Mouse (Mus musculus) hindbrain, embryonic 16.5 days (tissue): ENCODE data around the gene Pkd1. TPM values are rescaled to one million over a fixed set of nuclear protein-coding genes. Genes with fewer than 3 reads are reported as not detected.

ENCODE experiments used
- ATAC-seq: fragments of 200-750 bp; cut with Nextera tagmentation; 2 replicates; pipeline ENCODE4 v1.8.0; 2017; ENCODE audit warnings: moderate TSS enrichment, moderate library complexity
- H3K27ac ChIP-seq: fragments of 300-500 bp; sonication (generic); 2 replicates; pipeline ENCODE4 v1.5.1; 2014; ENCODE audit warnings: low read depth, mild to moderate bottlenecking, control low read depth, low read length, moderate library complexity
- H3K27me3 ChIP-seq: fragments of 300-500 bp; sonication (generic); replicated peaks from 2 replicates; pipeline ENCODE4 v1.6.1; 2014; ENCODE audit warnings: low read length; ENCODE audit not compliant: control insufficient read depth, insufficient read depth
- H3K36me3 ChIP-seq: fragments of 300-500 bp; sonication (generic); 2 replicates; pipeline ENCODE4 v1.6.1; 2014; ENCODE audit warnings: mild to moderate bottlenecking, low read length, moderate library complexity, mixed read lengths; ENCODE audit not compliant: control insufficient read depth, insufficient read depth
- H3K4me1 ChIP-seq: fragments of 300-500 bp; sonication (generic); 2 replicates; pipeline ENCODE4 v1.6.1; 2014; ENCODE audit warnings: low read depth, low read length; ENCODE audit not compliant: control insufficient read depth, insufficient read depth
- H3K4me2 ChIP-seq: fragments of 300-500 bp; sonication (generic); 2 replicates; pipeline ENCODE4 v1.6.1; 2014; ENCODE audit warnings: mild to moderate bottlenecking, low read length, control low read depth, moderate library complexity
- H3K4me3 ChIP-seq: fragments of 300-500 bp; sonication (generic); 2 replicates; pipeline ENCODE4 v1.5.1; 2014; ENCODE audit warnings: mild to moderate bottlenecking, low read length, control low read depth, moderate library complexity
- H3K9ac ChIP-seq: fragments of 300-500 bp; sonication (generic); 2 replicates; pipeline ENCODE4 v1.6.1; 2014; ENCODE audit warnings: low read depth, mild to moderate bottlenecking, control low read depth, low read length, moderate library complexity
- H3K9me3 ChIP-seq: fragments of 300-500 bp; sonication (generic); 2 replicates; pipeline ENCODE4 v1.6.1; 2014; ENCODE audit warnings: mild to moderate bottlenecking, low read length, moderate library complexity; ENCODE audit not compliant: control insufficient read depth
- WGBS: fragments of 180-500 bp; shearing (Covaris S2); extraction: QIAGEN DNeasy Blood & Tissue Kit; methylation state at CpG from one replicate; pipeline ENCODE4 v1.1.7; 2014; 5-methylcytosine and 5-hydroxymethylcytosine counted together
- polyA plus RNA-seq: library from polyadenylated mRNA; unstranded; fragments of >200 nt; fragmentation: Nextera tagmentation; extraction: Ambion mirVana; gene quantifications from 2 replicates; pipeline ENCODE4 v1.2.1, GENCODE M21; 2015

Pkd1 gene
- polyA plus RNA-seq, 1 experiment from 2014 or later: 26.8 TPM

DNA sequence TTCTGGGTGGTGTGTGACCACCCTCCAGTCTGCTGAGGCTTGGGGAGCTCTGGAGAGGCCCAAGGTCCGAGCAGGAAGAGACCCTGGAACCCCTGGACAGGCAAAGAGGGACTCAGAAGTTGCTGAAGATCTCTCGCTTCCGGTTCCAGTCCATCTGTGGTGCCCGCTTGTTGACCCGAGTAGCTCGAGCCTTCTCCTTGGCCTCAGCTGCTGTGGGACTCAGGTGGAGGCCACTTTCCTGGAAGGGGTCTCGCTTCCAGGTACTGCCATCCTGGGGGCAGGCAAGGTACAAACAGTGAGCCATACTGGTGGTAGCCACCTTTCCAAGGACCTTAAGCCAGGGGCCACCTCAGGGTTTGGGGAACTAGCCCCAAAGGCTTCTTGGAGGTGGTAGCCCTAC lies 90.5 kb downstream of the Pkd1 start:
- Histone ChIP-seq H3K4me1 (no peaks in the 10 kb centered on the region), H3K27ac (no peak overlapping the region), H3K36me3 (peaks cover 3% of the 10 kb centered on the region; the same call in 1 of the 2 replicates), H3K4me2 (no peak overlapping the region), H3K4me3 (no peak overlapping the region), H3K27me3 (no peaks in the 10 kb centered on the region), H3K9ac (no peak overlapping the region), H3K9me3 (no peaks in the 10 kb centered on the region)
- ATAC-seq: no peak
- 84% methylated on average over 7 of the region's 7 CpGs for WGBS

DNA sequence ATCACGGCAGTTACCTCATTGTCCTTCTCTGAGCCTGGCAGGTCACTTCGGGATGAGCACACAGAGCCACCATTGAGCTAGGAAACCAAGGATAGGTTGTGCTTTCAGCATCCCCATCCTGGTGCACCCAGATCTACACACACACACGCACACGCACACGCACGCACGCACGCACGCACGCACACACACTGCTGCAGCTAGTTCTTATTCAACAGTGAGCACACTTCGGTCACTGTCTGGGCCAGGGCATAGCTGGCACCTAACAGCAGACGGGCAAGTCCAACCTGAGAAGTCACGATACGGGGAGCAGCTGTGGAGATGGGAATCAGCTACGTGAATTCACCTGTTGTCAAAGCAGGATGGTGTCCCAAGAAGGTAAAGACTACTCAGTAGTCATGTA lies 90.9 kb downstream of the Pkd1 start:
- H3K4me3 ChIP-seq: no peak overlapping the region
- no peak overlapping the region for H3K27ac ChIP-seq
- no peaks in the 10 kb centered on the region for H3K9me3 ChIP-seq
- 96% methylated on average over 15 of the region's 15 CpGs for WGBS
- no peak for ATAC-seq
- no peak overlapping the region for H3K9ac ChIP-seq
- no peaks in the 10 kb centered on the region for H3K4me1 ChIP-seq
- H3K4me2 ChIP-seq: no peak overlapping the region
- no peaks in the 10 kb centered on the region for H3K27me3 ChIP-seq
- peaks cover 3% of the 10 kb centered on the region; the same call in 1 of the 2 replicates for H3K36me3 ChIP-seq

DNA sequence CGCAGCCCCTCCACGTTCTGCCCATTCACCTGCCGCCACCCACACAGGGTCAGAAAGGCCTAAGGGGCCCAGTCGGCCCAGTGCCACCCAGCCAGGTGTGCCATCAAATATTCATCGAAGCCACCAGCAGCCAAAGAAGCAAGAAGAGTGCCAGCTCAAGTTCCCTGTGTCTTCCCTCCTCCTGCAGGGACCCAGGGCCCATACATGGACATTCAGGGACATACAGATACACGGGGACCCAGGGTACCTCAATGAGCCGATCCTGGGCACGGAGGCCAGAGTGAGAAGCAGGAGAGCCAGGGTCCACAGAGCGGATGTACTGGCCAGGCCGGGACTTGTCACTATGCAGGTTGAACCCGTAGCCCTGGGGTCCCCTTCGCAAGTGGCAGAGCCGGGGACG lies 92.3 kb downstream of the Pkd1 start:
- H3K4me1 ChIP-seq: no peaks in the 10 kb centered on the region
- no peak overlapping the region for H3K4me3 ChIP-seq
- no peaks in the 10 kb centered on the region for H3K9me3 ChIP-seq
- H3K4me2 ChIP-seq: no peak overlapping the region
- peaks cover 3% of the 10 kb centered on the region; the same call in 1 of the 2 replicates for H3K36me3 ChIP-seq
- ATAC-seq: no peak
- WGBS: 95% methylated on average over 14 of the region's 14 CpGs
- no peaks in the 10 kb centered on the region for H3K27me3 ChIP-seq
- H3K27ac ChIP-seq: no peak overlapping the region
- no peak overlapping the region for H3K9ac ChIP-seq

DNA sequence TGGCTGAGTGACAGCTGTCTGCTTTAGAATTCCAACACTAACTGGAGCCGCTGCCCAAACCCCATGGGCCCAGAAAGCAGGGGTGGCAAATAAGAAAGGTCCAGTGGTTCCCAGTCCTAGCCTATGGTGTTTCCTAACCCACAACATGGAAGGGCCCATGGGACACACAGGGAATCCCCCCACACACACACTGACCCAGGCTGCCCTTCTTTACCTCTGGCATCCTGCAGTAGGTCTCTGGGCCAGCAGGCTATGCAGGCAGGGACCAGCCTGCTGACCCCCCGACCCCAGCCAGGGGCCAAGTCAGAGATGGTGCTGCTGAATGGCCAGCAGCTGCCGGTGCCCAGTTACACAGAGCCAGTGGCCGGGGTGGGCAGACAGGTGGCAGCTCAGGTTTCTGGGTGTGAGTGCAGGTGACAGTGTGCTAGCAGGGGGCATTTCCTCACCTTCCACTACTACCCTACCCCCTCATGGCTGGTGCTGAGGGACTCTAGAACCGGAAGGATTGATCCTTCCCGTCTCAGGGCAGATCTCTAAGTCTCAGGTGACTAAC lies 93.2 kb downstream of the Pkd1 start:
- Histone ChIP-seq H3K9me3 (no peaks in the 10 kb centered on the region), H3K27ac (no peak overlapping the region), H3K4me2 (no peak overlapping the region), H3K9ac (no peak overlapping the region), H3K36me3 (peaks cover 3% of the 10 kb centered on the region; the same call in 1 of the 2 replicates), H3K4me3 (no peak overlapping the region), H3K4me1 (no peaks in the 10 kb centered on the region), H3K27me3 (no peaks in the 10 kb centered on the region)
- WGBS: 78% methylated on average over 6 of the region's 6 CpGs
- ATAC-seq: no peak

DNA sequence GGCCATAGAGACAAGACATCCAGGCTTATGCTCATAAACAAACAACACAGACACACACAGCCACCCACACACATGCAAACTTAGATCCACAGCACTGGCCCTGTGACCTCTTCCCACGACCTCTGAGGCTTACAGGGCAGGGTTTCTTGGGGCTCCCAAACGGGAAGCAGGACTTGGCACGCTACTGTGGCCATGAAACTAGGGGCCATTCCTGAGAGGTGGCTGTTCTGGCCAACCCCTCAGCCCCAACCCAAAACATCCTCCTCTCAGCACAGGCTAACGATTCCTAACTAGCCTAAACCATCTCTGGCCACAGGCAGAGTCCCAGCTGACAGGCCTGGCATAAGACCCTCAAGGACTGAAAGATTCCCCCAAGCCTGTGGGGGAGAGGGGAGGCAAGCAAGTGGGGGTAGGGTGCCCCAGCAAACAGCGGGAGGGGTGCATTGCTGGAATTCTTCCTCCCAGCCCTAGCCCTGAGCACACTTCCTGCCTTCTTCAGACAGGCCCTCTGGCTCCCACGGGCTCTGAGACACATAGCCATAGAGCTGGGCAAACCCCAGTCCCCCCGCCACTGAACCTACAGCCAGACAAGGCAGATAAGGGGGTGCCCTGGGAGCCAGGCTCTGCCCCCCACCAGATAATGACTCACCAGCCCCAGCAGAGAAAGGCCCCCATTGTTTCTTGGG lies 94.5 kb downstream of the Pkd1 start:
- 0 out of 2 replicates have a peak overlapping the region, but pooled peaks have one; percentile 6 for H3K27ac ChIP-seq
- no peaks in the 10 kb centered on the region for H3K9me3 ChIP-seq
- no peaks in the 10 kb centered on the region for H3K27me3 ChIP-seq
- no peak overlapping the region for H3K4me3 ChIP-seq
- H3K9ac ChIP-seq: no peak overlapping the region
- H3K36me3 ChIP-seq: peaks cover 3% of the 10 kb centered on the region; the same call in 1 of the 2 replicates
- peaks cover 3% of the 10 kb centered on the region; the same call in 1 of the 2 replicates for H3K4me1 ChIP-seq
- no peak for ATAC-seq
- H3K4me2 ChIP-seq: no peak overlapping the region
- 58% methylated on average over 7 of the region's 7 CpGs for WGBS

DNA sequence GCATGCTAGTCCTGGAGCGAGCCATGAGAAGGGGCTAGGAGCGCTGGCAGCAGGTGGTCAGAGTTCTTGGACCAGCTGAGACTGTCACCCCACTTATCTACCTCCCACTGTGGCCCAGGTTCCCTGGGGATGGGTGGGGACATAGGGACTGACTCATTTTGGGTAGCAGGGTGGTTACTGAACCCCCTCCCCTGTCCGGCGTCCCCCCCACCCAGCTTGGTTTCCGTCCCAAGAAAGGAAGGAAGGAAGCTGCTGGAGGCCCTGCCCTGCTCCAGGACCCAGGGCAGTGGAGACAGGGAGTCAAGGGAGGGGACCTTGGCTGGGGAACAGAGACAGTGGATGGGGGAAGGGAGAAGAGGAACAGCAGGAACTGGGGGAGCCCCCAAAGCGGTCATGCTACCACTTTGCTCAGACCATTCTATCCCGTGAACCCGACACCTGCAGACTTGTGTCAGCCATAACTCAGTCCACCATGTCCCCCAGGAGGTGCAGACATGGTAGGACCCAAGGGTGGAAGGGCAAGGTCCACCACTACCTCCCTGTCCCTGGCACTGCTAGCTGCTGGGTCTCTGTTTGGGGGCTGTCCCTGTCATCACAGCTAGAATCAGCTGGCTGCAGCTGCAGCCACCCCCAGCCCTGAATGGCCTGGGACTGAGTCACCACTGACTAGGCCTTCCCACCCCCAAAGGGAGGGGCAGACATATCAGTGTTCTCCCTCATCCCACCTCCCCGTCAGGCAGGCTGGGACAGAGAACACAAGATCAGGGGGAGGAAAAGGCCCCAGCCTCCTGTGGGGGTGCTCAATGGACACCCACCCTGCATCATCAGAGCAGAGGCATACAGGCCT lies 95.5 kb downstream of the Pkd1 start:
- no peak overlapping the region for H3K4me2 ChIP-seq
- H3K27ac ChIP-seq: peak overlapping the region; percentile 59; the same call in 1 of the 2 replicates
- peaks cover 3% of the 10 kb centered on the region; the same call in 1 of the 2 replicates for H3K36me3 ChIP-seq
- no peaks in the 10 kb centered on the region for H3K9me3 ChIP-seq
- H3K9ac ChIP-seq: no peak overlapping the region
- peaks cover 8% of the 10 kb centered on the region for H3K4me1 ChIP-seq
- ATAC-seq: no peak
- no peak overlapping the region for H3K4me3 ChIP-seq
- WGBS: 85% methylated on average over 9 of the region's 9 CpGs
- H3K27me3 ChIP-seq: no peaks in the 10 kb centered on the region

DNA sequence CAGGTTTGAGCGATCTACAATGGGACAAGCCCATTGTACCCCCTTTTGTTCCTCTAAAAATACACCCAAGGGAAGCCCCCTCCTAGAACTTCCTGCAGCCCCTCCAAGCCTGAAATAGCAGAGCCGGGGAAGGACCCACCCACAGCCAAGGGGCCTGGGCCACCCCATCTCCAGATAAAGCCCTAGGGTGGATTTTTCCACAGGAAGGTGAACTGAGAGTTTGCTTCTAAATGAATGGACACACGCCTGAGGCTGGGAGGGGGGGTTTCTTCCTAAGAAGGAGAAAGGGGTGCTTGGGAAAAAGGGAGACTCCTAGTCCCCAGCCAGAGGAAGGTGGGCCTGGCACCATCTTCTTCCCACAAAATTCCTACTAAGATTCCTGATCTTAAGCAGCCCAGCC lies 96.3 kb downstream of the Pkd1 start:
- WGBS: 80% methylated on average over 3 of the region's 3 CpGs

More for the DNA sequence above, 96.3 kb downstream of the Pkd1 start:
- no peak overlapping the region for H3K4me3 ChIP-seq
- peaks cover 3% of the 10 kb centered on the region; the same call in 1 of the 2 replicates for H3K36me3 ChIP-seq
- no peak overlapping the region for H3K9ac ChIP-seq
- ATAC-seq: no peak
- no peaks in the 10 kb centered on the region for H3K9me3 ChIP-seq
- peaks cover 13% of the 10 kb centered on the region for H3K4me1 ChIP-seq
- H3K4me2 ChIP-seq: no peak overlapping the region
- H3K27ac ChIP-seq: no peak overlapping the region
- H3K27me3 ChIP-seq: no peaks in the 10 kb centered on the region
